Mouse (Mus musculus): ENCODE results near the gene Mad1l1. TPM values are rescaled to one million over a fixed set of nuclear protein-coding genes. Genes with fewer than 3 reads are reported as not detected.

Mad1l1 gene
- polyA plus RNA-seq, 1 experiment: 22.6 TPM

GRCm38 (mm10) chr5:140177582-140177981 lies 143.8 kb downstream of the Mad1l1 start:
- no peak overlapping the region for H3K4me3 ChIP-seq (ENCODE audit: insufficient read depth, low read length)
- H3K27ac ChIP-seq (ENCODE audit: insufficient read depth, low read length): no peak overlapping the region
- H3K4me1 ChIP-seq (ENCODE audit: control insufficient read depth, insufficient read depth, low read length): peaks cover 10% of the 10 kb centered on the region
- TF ChIP-seq POLR2A (IDR thresholded peaks at IDR 0.05; ENCODE audit: low read depth, low read length): no peak

- Histone ChIP-seq H3K4me3 (ENCODE audit: insufficient read depth, low read length) (no peak overlapping the region), H3K4me1 (ENCODE audit: control insufficient read depth, insufficient read depth, low read length) (peaks cover 10% of the 10 kb centered on the region), H3K27ac (ENCODE audit: insufficient read depth, low read length) (no peak overlapping the region)
- TF ChIP-seq POLR2A (IDR thresholded peaks at IDR 0.05; ENCODE audit: low read depth, low read length) (no peak), CTCF (IDR thresholded peaks at IDR 0.05; ENCODE audit: borderline replicate concordance, insufficient read depth, low read length) (no peak)
Measured at GRCm38 (mm10) chr5:140176370-140176769, 145.0 kb downstream of the Mad1l1 start.

GRCm38 (mm10) chr5:140174814-140175490 lies 146.4 kb downstream of the Mad1l1 start:
- H3K4me1 ChIP-seq (ENCODE audit: control insufficient read depth, insufficient read depth, low read length): peaks cover 10% of the 10 kb centered on the region
- no peak overlapping the region for H3K4me3 ChIP-seq (ENCODE audit: insufficient read depth, low read length)
- no peak overlapping the region for H3K27ac ChIP-seq (ENCODE audit: insufficient read depth, low read length)

GRCm38 (mm10) chr5:140174066-140174465 lies 147.3 kb downstream of the Mad1l1 start:
- Histone ChIP-seq H3K4me1 (ENCODE audit: control insufficient read depth, insufficient read depth, low read length) (peaks cover 11% of the 10 kb centered on the region), H3K27ac (ENCODE audit: insufficient read depth, low read length) (no peak overlapping the region), H3K4me3 (ENCODE audit: insufficient read depth, low read length) (no peak overlapping the region)
- TF ChIP-seq POLR2A (IDR thresholded peaks at IDR 0.05; ENCODE audit: low read depth, low read length): no peak
- no peak for TF ChIP-seq CTCF (IDR thresholded peaks at IDR 0.05; ENCODE audit: borderline replicate concordance, insufficient read depth, low read length)

More at GRCm38 (mm10) chr5:140174814-140175490, 146.4 kb downstream of the Mad1l1 start:
- TF ChIP-seq CTCF (IDR thresholded peaks at IDR 0.05; ENCODE audit: borderline replicate concordance, insufficient read depth, low read length): no peak

- TF ChIP-seq POLR2A (IDR thresholded peaks at IDR 0.05; ENCODE audit: low read depth, low read length) (no peak), CTCF (IDR thresholded peaks at IDR 0.05; ENCODE audit: borderline replicate concordance, insufficient read depth, low read length) (no peak)
- peaks cover 14% of the 10 kb centered on the region for H3K4me1 ChIP-seq (ENCODE audit: control insufficient read depth, insufficient read depth, low read length)
- H3K27ac ChIP-seq (ENCODE audit: insufficient read depth, low read length): no peak overlapping the region
- H3K4me3 ChIP-seq (ENCODE audit: insufficient read depth, low read length): no peak overlapping the region
Measured at GRCm38 (mm10) chr5:140173181-140173580, 148.2 kb downstream of the Mad1l1 start.

GRCm38 (mm10) chr5:140171710-140172109 lies 149.6 kb downstream of the Mad1l1 start:
- H3K4me3 ChIP-seq (ENCODE audit: insufficient read depth, low read length): no peak overlapping the region
- TF ChIP-seq CTCF (IDR thresholded peaks at IDR 0.05; ENCODE audit: borderline replicate concordance, insufficient read depth, low read length) (no peak), POLR2A (IDR thresholded peaks at IDR 0.05; ENCODE audit: low read depth, low read length) (no peak)
- H3K27ac ChIP-seq (ENCODE audit: insufficient read depth, low read length): no peak overlapping the region
- H3K4me1 ChIP-seq (ENCODE audit: control insufficient read depth, insufficient read depth, low read length): peaks cover 14% of the 10 kb centered on the region

GRCm38 (mm10) chr5:140167531-140167930 lies 153.8 kb downstream of the Mad1l1 start:
- no peak overlapping the region for H3K4me3 ChIP-seq (ENCODE audit: insufficient read depth, low read length)
- H3K27ac ChIP-seq (ENCODE audit: insufficient read depth, low read length): no peak overlapping the region
- TF ChIP-seq POLR2A (IDR thresholded peaks at IDR 0.05; ENCODE audit: low read depth, low read length): no peak
- TF ChIP-seq CTCF (IDR thresholded peaks at IDR 0.05; ENCODE audit: borderline replicate concordance, insufficient read depth, low read length): no peak
- peaks cover 7% of the 10 kb centered on the region; the same call in 1 of the 2 replicates for H3K4me1 ChIP-seq (ENCODE audit: control insufficient read depth, insufficient read depth, low read length)

GRCm38 (mm10) chr5:140167080-140167479 lies 154.3 kb downstream of the Mad1l1 start:
- Histone ChIP-seq H3K4me3 (ENCODE audit: insufficient read depth, low read length) (no peak overlapping the region), H3K4me1 (ENCODE audit: control insufficient read depth, insufficient read depth, low read length) (peaks cover 7% of the 10 kb centered on the region; the same call in 1 of the 2 replicates), H3K27ac (ENCODE audit: insufficient read depth, low read length) (no peak overlapping the region)
- TF ChIP-seq CTCF (IDR thresholded peaks at IDR 0.05; ENCODE audit: borderline replicate concordance, insufficient read depth, low read length) (no peak), POLR2A (IDR thresholded peaks at IDR 0.05; ENCODE audit: low read depth, low read length) (no peak)

- Histone ChIP-seq H3K4me3 (ENCODE audit: insufficient read depth, low read length) (no peak overlapping the region), H3K4me1 (ENCODE audit: control insufficient read depth, insufficient read depth, low read length) (peaks cover 7% of the 10 kb centered on the region), H3K27ac (ENCODE audit: insufficient read depth, low read length) (no peak overlapping the region)
- TF ChIP-seq CTCF (IDR thresholded peaks at IDR 0.05; ENCODE audit: borderline replicate concordance, insufficient read depth, low read length) (no peak), POLR2A (IDR thresholded peaks at IDR 0.05; ENCODE audit: low read depth, low read length) (no peak)
Measured at GRCm38 (mm10) chr5:140163947-140164346, 157.4 kb downstream of the Mad1l1 start.

- no peak overlapping the region for H3K27ac ChIP-seq (ENCODE audit: insufficient read depth, low read length)
Measured at GRCm38 (mm10) chr5:140162071-140162845, 159.1 kb downstream of the Mad1l1 start.

More at GRCm38 (mm10) chr5:140162071-140162845, 159.1 kb downstream of the Mad1l1 start:
- Histone ChIP-seq H3K4me3 (ENCODE audit: insufficient read depth, low read length) (no peak overlapping the region), H3K4me1 (ENCODE audit: control insufficient read depth, insufficient read depth, low read length) (peaks cover 5% of the 10 kb centered on the region)
- TF ChIP-seq CTCF (IDR thresholded peaks at IDR 0.05; ENCODE audit: borderline replicate concordance, insufficient read depth, low read length) (no peak), POLR2A (IDR thresholded peaks at IDR 0.05; ENCODE audit: low read depth, low read length) (no peak)

All from embryonic fibroblast, embryonic 13.5 days (primary cell).